Mouse (Mus musculus) midbrain, embryonic 12.5 days (tissue): Measurements from ENCODE around the gene Pole3. TPM values are rescaled to one million over a fixed set of nuclear protein-coding genes. Genes with fewer than 3 reads are reported as not detected.
A peak's percentile ranks its signal among the peaks of the same experiment; 100 is the strongest.

Source experiments
- ATAC-seq: fragments of 200-750 bp; cut with Nextera tagmentation; 2 replicates; pipeline ENCODE4 v1.8.0; 2017; ENCODE audit warnings: low read depth, moderate TSS enrichment, moderate library complexity; ENCODE audit not compliant: low FRiP score
- H3K27ac ChIP-seq: fragments of 300-500 bp; sonication (generic); replicated peaks from 2 replicates; pipeline ENCODE4 v1.5.1; 2016; ENCODE audit warnings: mild to moderate bottlenecking
- H3K27me3 ChIP-seq: fragments of 300-500 bp; sonication (generic); 2 replicates; pipeline ENCODE4 v1.6.1; 2016; ENCODE audit warnings: mild to moderate bottlenecking
- H3K36me3 ChIP-seq: fragments of 300-500 bp; sonication (generic); 2 replicates; pipeline ENCODE4 v1.6.1; 2016
- H3K4me1 ChIP-seq: fragments of 300-500 bp; sonication (generic); 2 replicates; pipeline ENCODE4 v1.6.1; 2016
- H3K4me2 ChIP-seq: fragments of 300-500 bp; sonication (generic); replicated peaks from 2 replicates; pipeline ENCODE4 v1.6.1; 2016; ENCODE audit warnings: mild to moderate bottlenecking, moderate library complexity
- H3K4me3 ChIP-seq: fragments of 300-500 bp; sonication (generic); 2 replicates; pipeline ENCODE4 v1.5.1; 2016; ENCODE audit warnings: mild to moderate bottlenecking
- H3K9ac ChIP-seq: fragments of 300-500 bp; sonication (generic); replicated peaks from 2 replicates; pipeline ENCODE4 v1.6.1; 2016; ENCODE audit warnings: mild to moderate bottlenecking, moderate library complexity
- H3K9me3 ChIP-seq: fragments of 300-500 bp; sonication (generic); 2 replicates; pipeline ENCODE4 v1.6.1; 2016; ENCODE audit warnings: mild to moderate bottlenecking
- WGBS: fragments of 180-500 bp; shearing (Covaris S2); methylation state at CpG from one replicate; pipeline ENCODE4 v1.1.7; 2016; 5-methylcytosine and 5-hydroxymethylcytosine counted together
- polyA plus RNA-seq: library from polyadenylated mRNA; unstranded; fragments of >200 nt; fragmentation: Nextera tagmentation; extraction: Ambion mirVana; gene quantifications from 2 replicates; pipeline ENCODE4 v1.2.1, GENCODE M21; 2016

Pole3 gene
- polyA plus RNA-seq, 1 experiment from 2014 or later: 110 TPM

DNA sequence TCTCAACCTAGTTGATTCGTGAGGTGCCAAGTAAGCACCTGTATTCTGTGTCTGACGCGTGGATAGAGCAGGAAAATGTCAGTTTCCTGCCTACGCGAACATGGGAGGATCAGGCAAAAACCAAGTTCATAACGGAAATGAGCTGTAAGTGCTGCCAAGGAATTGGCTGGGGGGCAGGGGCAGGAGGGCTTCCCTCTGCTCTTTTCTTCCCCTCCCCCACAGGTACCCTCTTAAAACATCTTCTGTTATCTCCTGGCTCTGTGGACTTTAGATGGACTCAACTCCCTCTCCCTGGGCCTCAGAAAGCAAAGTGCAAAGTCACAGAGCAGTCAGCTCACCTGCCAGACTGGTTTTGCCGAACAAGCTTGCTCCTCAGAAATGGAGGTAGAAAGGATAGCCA, 21.9 kb downstream of the Pole3 start:
- no peak overlapping the region for H3K4me2 ChIP-seq
- H3K36me3 ChIP-seq: peaks cover 16% of the 10 kb centered on the region
- no peaks in the 10 kb centered on the region for H3K27me3 ChIP-seq
- no peak for ATAC-seq
- H3K4me3 ChIP-seq: no peak overlapping the region
- peaks cover 7% of the 10 kb centered on the region; the same call in 1 of the 2 replicates for H3K4me1 ChIP-seq
- WGBS: 79% methylated on average over 7 of the region's 7 CpGs
- no peaks in the 10 kb centered on the region for H3K9me3 ChIP-seq
- no peak overlapping the region for H3K27ac ChIP-seq
- no peak overlapping the region for H3K9ac ChIP-seq

DNA sequence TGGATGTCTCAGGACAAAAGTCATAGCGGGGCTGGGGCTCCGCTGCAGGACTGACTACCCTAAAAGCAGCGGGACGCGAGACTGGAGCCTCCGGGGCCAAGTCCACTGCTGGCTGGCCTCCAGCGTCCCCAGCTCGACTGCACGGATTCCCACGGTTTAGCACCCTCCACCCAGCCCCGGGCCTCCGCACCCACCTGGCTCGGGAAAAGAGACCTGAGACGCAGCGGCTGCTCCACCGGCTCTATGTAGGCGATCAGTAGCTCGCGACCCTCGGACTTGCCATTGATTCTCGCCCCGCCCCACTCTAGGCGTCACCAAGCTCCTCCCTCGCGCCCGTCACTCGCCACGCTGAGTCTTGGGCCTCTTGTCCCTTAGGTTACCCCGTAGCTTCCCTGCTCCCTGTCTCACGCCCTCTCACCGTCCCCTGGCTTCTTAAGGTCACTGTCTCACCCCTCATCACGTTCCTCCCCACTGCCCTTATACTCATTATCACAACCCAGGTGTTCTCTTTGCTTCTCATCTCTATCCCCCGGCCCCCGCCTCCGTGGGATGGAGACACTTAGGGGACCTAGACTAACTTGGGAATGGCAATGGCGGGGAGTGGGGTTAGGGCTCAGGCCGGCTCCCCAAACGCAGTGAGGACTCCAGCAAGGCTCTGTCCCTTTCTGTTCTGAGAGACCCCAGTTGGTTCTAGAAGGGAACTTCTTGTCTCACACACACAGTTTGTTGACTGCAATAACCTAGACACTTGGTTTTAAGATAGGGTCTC, 22.7 kb downstream of the Pole3 start:
- Histone ChIP-seq H3K4me3 (peak overlapping the region; percentile 60), H3K27me3 (no peaks in the 10 kb centered on the region), H3K36me3 (peaks cover 14% of the 10 kb centered on the region), H3K27ac (no peak overlapping the region), H3K9ac (peak overlapping the region; percentile 66), H3K4me2 (peak overlapping the region; percentile 67), H3K9me3 (no peaks in the 10 kb centered on the region), H3K4me1 (peaks cover 7% of the 10 kb centered on the region; the same call in 1 of the 2 replicates)
- 2% methylated on average over 38 of the region's 38 CpGs for WGBS
- ATAC-seq: peak; percentile 98

DNA sequence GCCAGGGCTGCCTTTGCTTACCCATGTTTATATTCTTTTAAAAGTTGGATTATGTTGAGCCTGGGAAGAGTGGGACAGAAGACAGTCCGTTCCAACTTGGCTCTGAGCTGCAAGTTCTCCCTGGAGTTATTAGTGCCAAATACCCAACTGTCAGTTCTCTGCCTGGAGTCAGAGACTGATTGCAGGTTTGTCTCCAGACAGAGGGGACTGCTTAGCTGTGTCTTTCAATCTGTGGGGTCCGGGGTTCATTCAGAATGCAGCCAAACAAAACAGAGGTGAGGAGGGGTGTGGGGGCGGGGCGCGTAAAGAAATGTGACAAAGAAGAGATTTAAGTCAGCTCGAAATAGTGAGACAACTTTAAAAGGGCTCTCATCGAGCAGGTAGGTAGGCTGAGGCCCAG, 23.3 kb downstream of the Pole3 start:
- 2% methylated on average over 7 of the region's 7 CpGs for WGBS
- H3K27ac ChIP-seq: no peak overlapping the region

DNA sequence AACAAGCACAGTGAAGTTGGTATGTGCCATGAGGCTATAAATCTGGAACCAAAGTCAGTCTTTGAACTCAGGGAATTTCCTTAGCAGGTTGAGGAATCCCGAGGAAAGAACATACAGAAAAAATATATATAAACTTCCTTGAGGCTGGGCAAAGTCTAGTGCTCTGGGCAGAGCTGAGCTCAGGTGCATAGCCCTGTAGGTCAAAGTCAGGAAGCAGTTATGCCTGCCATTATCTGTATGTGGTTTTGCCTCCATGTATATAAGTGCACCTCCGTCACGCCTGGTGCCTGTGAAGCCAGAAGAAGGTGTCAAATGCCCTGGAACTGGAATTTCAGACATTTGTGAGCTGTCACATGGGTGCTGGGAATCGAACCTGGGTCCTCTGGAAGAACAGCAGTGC, 24.1 kb downstream of the Pole3 start:
- no peak overlapping the region for H3K9ac ChIP-seq
- WGBS: 92% methylated on average over 4 of the region's 4 CpGs
- H3K4me2 ChIP-seq: no peak overlapping the region
- peaks cover 14% of the 10 kb centered on the region for H3K36me3 ChIP-seq
- no peak for ATAC-seq
- H3K4me3 ChIP-seq: no peak overlapping the region
- H3K27ac ChIP-seq: no peak overlapping the region
- H3K9me3 ChIP-seq: no peaks in the 10 kb centered on the region
- H3K27me3 ChIP-seq: no peaks in the 10 kb centered on the region
- H3K4me1 ChIP-seq: peaks cover 7% of the 10 kb centered on the region; the same call in 1 of the 2 replicates

More for the DNA sequence above, 23.3 kb downstream of the Pole3 start:
- ATAC-seq: no peak; the same call in 1 of the 2 replicates
- Histone ChIP-seq H3K36me3 (peaks cover 14% of the 10 kb centered on the region), H3K9ac (peak overlapping the region; percentile 66), H3K4me1 (peaks cover 7% of the 10 kb centered on the region; the same call in 1 of the 2 replicates), H3K4me2 (peak overlapping the region; percentile 67), H3K27me3 (no peaks in the 10 kb centered on the region), H3K4me3 (peak overlapping the region; percentile 60), H3K9me3 (no peaks in the 10 kb centered on the region)

DNA sequence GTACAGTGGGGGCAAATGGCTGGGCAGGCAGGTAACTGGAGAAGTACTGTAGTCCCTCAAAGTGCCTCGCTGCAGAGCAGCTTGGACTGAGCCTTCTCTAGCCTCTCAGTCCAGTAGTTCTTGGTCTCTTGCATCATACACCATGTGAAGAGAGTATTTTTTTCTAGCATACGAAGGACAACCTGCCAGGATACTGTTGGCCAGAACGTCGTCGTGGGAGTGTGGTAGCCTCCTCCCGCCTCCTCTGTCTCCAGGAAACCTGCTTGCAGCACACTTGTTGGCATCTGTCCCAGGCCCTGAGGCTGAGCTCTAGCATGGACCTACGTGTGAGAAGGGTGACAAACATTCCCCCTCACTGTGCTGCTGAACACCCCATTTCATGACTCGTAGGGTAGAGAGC, 28.1 kb downstream of the Pole3 start:
- H3K27ac ChIP-seq: no peak overlapping the region
- no peaks in the 10 kb centered on the region for H3K9me3 ChIP-seq
- H3K4me1 ChIP-seq: peaks cover 4% of the 10 kb centered on the region; the same call in 1 of the 2 replicates
- H3K4me3 ChIP-seq: no peak overlapping the region
- H3K9ac ChIP-seq: no peak overlapping the region
- H3K27me3 ChIP-seq: no peaks in the 10 kb centered on the region
- ATAC-seq: no peak
- H3K36me3 ChIP-seq: peaks cover 14% of the 10 kb centered on the region
- WGBS: 86% methylated on average over 8 of the region's 8 CpGs
- H3K4me2 ChIP-seq: no peak overlapping the region

DNA sequence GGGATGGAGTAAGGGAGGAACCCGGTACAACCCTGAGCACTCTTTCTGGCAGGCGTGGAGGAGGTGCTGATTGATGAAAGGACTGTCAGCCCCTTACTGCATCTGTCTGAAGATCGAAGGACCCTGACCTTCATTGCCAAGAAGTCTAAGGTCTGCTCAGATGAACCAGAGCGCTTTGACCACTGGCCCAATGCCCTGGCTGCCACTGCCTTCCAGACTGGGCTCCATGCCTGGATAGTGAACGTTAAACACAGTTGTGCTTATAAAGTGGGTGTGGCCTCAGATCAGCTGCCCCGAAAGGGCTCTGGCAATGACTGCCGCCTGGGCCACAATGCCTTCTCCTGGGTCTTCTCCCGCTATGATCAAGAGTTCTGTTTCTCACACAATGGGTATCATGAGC, 28.9 kb downstream of the Pole3 start:
- Histone ChIP-seq H3K27ac (no peak overlapping the region), H3K4me2 (no peak overlapping the region), H3K27me3 (no peaks in the 10 kb centered on the region), H3K4me1 (no peaks in the 10 kb centered on the region), H3K4me3 (no peak overlapping the region), H3K36me3 (peaks cover 14% of the 10 kb centered on the region), H3K9me3 (no peaks in the 10 kb centered on the region), H3K9ac (no peak overlapping the region)
- WGBS: 86% methylated on average over 8 of the region's 8 CpGs
- no peak for ATAC-seq

DNA sequence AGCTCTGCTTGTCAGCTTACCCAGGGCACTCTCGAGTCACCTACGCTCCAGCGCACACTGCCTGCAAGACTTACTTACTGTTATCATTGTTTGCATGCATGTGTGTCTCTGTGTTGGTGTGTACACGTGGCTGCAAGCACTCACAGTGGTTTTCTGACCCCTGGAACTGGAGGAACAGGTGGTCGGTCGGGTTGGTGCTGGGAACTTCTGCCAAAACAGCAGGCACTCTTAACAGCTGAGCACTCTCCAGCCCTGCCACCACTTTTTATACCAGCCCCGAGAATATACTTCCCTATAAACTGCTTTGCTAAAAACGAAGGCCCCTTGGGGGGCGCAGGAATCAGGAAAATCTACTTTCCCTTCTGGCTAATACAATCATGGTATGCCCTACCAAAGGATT, 30.6 kb downstream of the Pole3 start:
- no peak overlapping the region for H3K9ac ChIP-seq
- ATAC-seq: no peak
- WGBS: 71% methylated on average over 9 of the region's 9 CpGs
- no peak overlapping the region for H3K4me2 ChIP-seq
- H3K9me3 ChIP-seq: no peaks in the 10 kb centered on the region
- H3K27me3 ChIP-seq: no peaks in the 10 kb centered on the region
- no peak overlapping the region for H3K27ac ChIP-seq
- H3K4me1 ChIP-seq: no peaks in the 10 kb centered on the region
- H3K4me3 ChIP-seq: no peak overlapping the region
- H3K36me3 ChIP-seq: peaks cover 8% of the 10 kb centered on the region

DNA sequence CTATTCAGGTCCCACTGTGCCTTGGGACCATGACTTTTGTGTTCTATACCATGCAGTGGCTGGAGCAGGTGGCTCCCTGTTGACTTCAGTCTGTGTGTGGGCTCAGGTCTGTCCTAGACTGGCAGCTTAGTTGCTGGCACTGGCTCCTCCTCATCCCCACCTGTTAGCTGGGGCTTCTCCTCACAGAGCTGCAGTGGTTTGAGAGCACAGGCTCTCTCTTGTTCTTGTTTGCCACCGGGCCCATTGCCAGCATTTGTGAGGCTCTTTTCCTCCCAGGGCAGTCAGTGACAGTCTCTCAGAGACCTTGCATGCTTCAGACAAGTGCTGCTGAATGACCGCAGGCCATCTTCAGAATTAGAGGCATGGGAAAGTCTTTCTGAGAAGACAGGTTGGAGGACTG, 32.2 kb downstream of the Pole3 start:
- H3K36me3 ChIP-seq: no peaks in the 10 kb centered on the region; the same call in 1 of the 2 replicates
- no peak overlapping the region for H3K27ac ChIP-seq
- no peak overlapping the region for H3K4me2 ChIP-seq
- no peak for ATAC-seq
- no peaks in the 10 kb centered on the region for H3K4me1 ChIP-seq
- H3K4me3 ChIP-seq: no peak overlapping the region
- no peak overlapping the region for H3K9ac ChIP-seq
- no peaks in the 10 kb centered on the region for H3K9me3 ChIP-seq
- no peaks in the 10 kb centered on the region for H3K27me3 ChIP-seq
- WGBS: 70% methylated on average over 2 of the region's 2 CpGs

DNA sequence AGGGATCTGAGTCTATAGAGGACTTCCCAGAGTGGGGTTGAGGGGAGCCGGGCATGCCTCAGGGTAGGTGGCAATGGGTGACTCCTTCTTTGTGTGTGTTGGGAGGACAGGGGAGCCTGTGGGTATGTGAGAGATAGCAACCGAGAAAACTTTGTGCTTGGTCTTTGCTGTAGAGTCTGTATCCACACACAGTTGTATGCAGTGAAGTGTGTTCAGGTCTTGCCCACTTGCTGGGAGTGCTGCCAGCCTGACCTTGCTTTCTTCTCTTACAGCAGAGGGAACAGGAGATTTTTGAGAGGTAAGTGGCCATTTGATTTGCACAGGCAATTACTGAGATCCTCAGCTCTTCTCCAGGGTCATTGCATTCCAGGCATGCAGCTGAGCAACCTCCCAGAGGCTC, 37.0 kb downstream of the Pole3 start:
- no peak for ATAC-seq
- Histone ChIP-seq H3K9me3 (no peaks in the 10 kb centered on the region), H3K36me3 (no peaks in the 10 kb centered on the region), H3K4me3 (no peak overlapping the region), H3K4me2 (no peak overlapping the region), H3K27ac (no peak overlapping the region), H3K9ac (no peak overlapping the region), H3K27me3 (no peaks in the 10 kb centered on the region), H3K4me1 (no peaks in the 10 kb centered on the region)
- WGBS: 93% methylated on average over 2 of the region's 2 CpGs

DNA sequence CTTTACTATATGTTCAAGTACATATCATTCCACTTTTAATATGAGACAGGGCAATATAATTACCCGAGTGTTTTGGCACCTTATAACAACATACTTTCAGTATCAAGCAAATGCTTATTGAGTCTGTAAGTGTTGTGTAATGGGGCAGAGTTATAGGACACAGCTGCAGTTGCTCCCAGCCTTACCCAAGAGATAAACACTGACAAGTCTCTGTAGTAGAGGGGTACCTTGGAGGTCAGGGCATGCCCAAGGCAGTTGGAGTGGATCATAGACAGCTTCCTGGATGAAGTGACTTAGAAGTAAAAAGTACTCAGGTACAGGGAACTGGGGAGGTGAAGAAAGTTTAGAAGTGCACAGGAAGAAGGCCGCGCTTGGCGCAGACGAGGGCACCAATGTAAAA, 37.7 kb downstream of the Pole3 start:
- Histone ChIP-seq H3K27ac (no peak overlapping the region), H3K9ac (no peak overlapping the region), H3K4me1 (no peaks in the 10 kb centered on the region), H3K4me3 (no peak overlapping the region), H3K4me2 (no peak overlapping the region), H3K9me3 (no peaks in the 10 kb centered on the region), H3K27me3 (no peaks in the 10 kb centered on the region), H3K36me3 (no peaks in the 10 kb centered on the region)
- ATAC-seq: no peak
- 91% methylated on average over 5 of the region's 5 CpGs for WGBS

DNA sequence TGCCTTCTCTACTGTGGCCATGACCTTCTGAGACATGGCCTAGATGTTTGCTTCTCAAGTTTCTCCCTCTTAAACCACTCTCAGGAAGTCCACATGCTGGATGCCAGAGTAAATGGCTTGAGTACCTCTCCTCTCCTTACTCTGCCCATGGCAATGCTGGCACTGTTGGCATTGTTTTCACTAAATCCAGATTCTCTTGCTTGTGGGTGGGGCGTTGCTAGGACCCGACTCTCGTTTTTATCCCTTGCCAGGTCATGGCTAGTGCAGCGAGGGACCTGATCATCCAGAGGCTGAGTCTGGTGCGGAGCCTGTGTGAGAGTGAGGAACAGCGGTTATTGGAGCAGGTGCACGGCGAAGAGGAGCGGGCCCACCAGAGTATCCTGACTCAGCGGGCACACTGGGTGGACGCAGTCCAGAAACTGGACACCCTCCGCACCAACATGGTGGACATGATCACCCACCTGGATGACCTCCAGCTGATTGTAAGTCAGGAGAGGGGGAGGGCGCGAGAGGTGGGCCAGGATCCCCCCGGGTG, 38.6 kb downstream of the Pole3 start:
- no peaks in the 10 kb centered on the region for H3K9me3 ChIP-seq
- H3K4me1 ChIP-seq: no peaks in the 10 kb centered on the region
- WGBS: 96% methylated on average over 15 of the region's 15 CpGs
- no peak overlapping the region for H3K4me3 ChIP-seq
- no peaks in the 10 kb centered on the region for H3K36me3 ChIP-seq
- no peak overlapping the region for H3K9ac ChIP-seq
- H3K27ac ChIP-seq: no peak overlapping the region
- peaks cover 6% of the 10 kb centered on the region for H3K27me3 ChIP-seq
- no peak for ATAC-seq
- H3K4me2 ChIP-seq: no peak overlapping the region

DNA sequence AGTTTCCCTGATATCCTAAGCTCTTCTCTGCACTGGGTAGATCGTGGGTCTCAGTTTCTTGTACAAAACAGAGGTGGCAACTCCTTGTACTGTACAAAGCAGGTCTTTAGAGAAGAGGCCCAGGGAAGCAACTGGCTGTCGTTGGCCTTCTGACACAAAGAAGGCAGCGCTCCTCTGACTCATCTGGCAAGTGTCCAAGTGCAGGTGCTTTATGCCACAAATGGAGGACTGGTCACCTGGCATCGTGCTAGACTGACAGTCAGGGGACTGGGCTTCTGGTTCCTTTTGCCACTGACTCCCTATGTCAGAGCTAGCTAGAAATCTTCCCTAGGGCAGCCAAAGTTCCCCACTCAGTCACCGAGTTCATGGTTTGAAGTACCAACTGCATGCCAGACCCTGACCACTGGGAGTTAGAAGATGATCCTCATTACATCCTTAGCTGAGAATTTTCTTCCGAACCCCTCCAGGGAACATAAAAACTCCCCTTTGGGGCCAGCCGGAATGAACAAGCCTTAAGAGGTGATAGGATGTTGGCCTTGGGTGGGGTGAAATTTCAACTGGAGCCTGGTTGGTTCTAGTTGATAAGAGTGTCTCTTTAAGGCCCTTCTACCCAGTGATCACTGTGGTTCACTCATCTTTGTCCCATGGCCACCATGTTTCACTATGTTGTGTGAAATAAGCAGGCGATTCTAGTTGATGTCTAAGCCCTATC, 39.3 kb downstream of the Pole3 start:
- Histone ChIP-seq H3K36me3 (no peaks in the 10 kb centered on the region), H3K27ac (no peak overlapping the region), H3K9ac (no peak overlapping the region), H3K27me3 (peaks cover 12% of the 10 kb centered on the region), H3K4me2 (no peak overlapping the region), H3K9me3 (no peaks in the 10 kb centered on the region), H3K4me3 (no peak overlapping the region), H3K4me1 (no peaks in the 10 kb centered on the region)
- no peak for ATAC-seq
- 82% methylated on average over 8 of the region's 8 CpGs for WGBS
